Mouse (Mus musculus): Measurements from ENCODE around the gene Idnk. TPM values are rescaled to one million over a fixed set of nuclear protein-coding genes. Genes with fewer than 3 reads are reported as not detected.
A peak's percentile ranks its signal among the peaks of the same experiment; 100 is the strongest.

Idnk gene
- polyA plus RNA-seq, 1 experiment from 2014 or later = 60.0 TPM

- peak; percentile 3; the same call in 1 of the 2 replicates for ATAC-seq
- Histone ChIP-seq H3K4me1 (replicated peaks; ENCODE audit: control insufficient read depth, insufficient read depth, low read length) (peaks cover 9% of the 10 kb centered on the region), H3K27ac (ENCODE audit: low read length) (no peak overlapping the region)
These were observed 413 bp upstream of the Idnk start for GRCm38 (mm10) chr13:58157036-58157435.

DNA sequence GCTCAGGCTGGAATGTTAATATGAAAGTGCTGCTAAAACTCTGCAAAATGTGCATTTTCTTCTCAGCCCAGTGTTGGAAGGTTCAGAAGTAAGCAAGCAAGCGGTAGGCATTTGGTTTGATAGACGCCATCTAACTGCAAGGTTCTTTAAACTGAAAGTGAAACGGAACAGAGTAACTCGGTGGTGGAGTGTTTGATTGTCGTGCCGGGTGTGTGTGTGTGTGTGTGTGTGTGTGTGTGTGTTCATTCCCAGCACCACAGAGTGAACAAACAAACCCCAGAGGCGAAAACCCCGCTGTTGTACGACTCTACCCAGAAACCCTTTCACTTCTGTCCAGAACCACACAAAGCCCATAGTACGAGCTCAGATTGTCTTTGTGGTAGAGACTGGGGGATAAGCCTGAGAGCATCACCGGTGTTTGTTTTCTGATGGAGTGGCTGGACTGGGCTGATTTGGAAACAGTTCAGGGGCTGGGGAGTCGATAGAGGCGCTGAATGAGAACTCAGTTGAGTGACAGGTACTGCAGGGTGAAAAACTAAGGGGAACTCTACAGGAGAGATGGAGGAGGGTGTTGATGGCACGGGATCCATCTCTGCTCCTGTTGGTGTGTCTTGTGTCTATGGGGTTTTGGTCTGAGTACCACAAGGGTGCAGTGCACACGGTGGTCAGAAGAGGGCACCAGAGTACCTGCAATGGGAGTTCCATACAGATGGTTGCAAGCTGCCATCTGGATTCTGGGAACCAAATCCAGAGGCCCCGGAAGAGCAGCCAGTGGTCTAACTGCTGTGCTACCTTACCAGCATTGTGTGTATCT lies 857 bp downstream of the Idnk start:
- Histone ChIP-seq H3K4me3 (replicated peaks; ENCODE audit: low read length) (peak overlapping the region; percentile 82), H3K4me1 (replicated peaks; ENCODE audit: control insufficient read depth, insufficient read depth, low read length) (peaks cover 9% of the 10 kb centered on the region), H3K9ac (replicated peaks; ENCODE audit: low read depth, low read length) (peak overlapping the region; percentile 77), H3K27ac (ENCODE audit: low read length) (peak overlapping the region; percentile 49), H3K9me3 (ENCODE audit: control insufficient read depth, low read length) (no peaks in the 10 kb centered on the region), H3K4me2 (ENCODE audit: low read length) (peak overlapping the region; percentile 69), H3K36me3 (ENCODE audit: control insufficient read depth, insufficient read depth) (peaks cover 16% of the 10 kb centered on the region), H3K27me3 (replicated peaks; ENCODE audit: control insufficient read depth, insufficient read depth, low read length) (no peaks in the 10 kb centered on the region)
- ATAC-seq = peak; percentile 60
- WGBS = 7% methylated on average over 16 of the region's 16 CpGs

More at GRCm38 (mm10) chr13:58157036-58157435, 413 bp upstream of the Idnk start:
- 23% methylated on average over 8 of the region's 8 CpGs for WGBS
- Histone ChIP-seq H3K4me2 (ENCODE audit: low read length) (peak overlapping the region; percentile 69), H3K36me3 (ENCODE audit: control insufficient read depth, insufficient read depth) (peaks cover 12% of the 10 kb centered on the region), H3K9ac (replicated peaks; ENCODE audit: low read depth, low read length) (peak overlapping the region; percentile 77), H3K27me3 (replicated peaks; ENCODE audit: control insufficient read depth, insufficient read depth, low read length) (no peaks in the 10 kb centered on the region), H3K4me3 (replicated peaks; ENCODE audit: low read length) (peak overlapping the region; percentile 82), H3K9me3 (ENCODE audit: control insufficient read depth, low read length) (no peaks in the 10 kb centered on the region)

- Histone ChIP-seq H3K4me2 (ENCODE audit: low read length) (no peak overlapping the region), H3K9me3 (ENCODE audit: control insufficient read depth, low read length) (no peaks in the 10 kb centered on the region), H3K9ac (replicated peaks; ENCODE audit: low read depth, low read length) (no peak overlapping the region), H3K4me3 (replicated peaks; ENCODE audit: low read length) (no peak overlapping the region), H3K4me1 (replicated peaks; ENCODE audit: control insufficient read depth, insufficient read depth, low read length) (peaks cover 9% of the 10 kb centered on the region), H3K27ac (ENCODE audit: low read length) (no peak overlapping the region), H3K27me3 (replicated peaks; ENCODE audit: control insufficient read depth, insufficient read depth, low read length) (no peaks in the 10 kb centered on the region), H3K36me3 (ENCODE audit: control insufficient read depth, insufficient read depth) (peaks cover 16% of the 10 kb centered on the region)
- ATAC-seq = no peak
- WGBS = 97% methylated on average over 15 of the region's 15 CpGs
These were observed 3.3 kb downstream of the Idnk start for GRCm38 (mm10) chr13:58160761-58161160.

- Histone ChIP-seq H3K4me1 (replicated peaks; ENCODE audit: control insufficient read depth, insufficient read depth, low read length) (peaks cover 2% of the 10 kb centered on the region), H3K4me3 (replicated peaks; ENCODE audit: low read length) (no peak overlapping the region), H3K27me3 (replicated peaks; ENCODE audit: control insufficient read depth, insufficient read depth, low read length) (no peaks in the 10 kb centered on the region), H3K27ac (ENCODE audit: low read length) (no peak overlapping the region), H3K4me2 (ENCODE audit: low read length) (no peak overlapping the region), H3K36me3 (ENCODE audit: control insufficient read depth, insufficient read depth) (peaks cover 16% of the 10 kb centered on the region), H3K9ac (replicated peaks; ENCODE audit: low read depth, low read length) (no peak overlapping the region), H3K9me3 (ENCODE audit: control insufficient read depth, low read length) (no peaks in the 10 kb centered on the region)
- ATAC-seq = no peak
- 97% methylated on average over 12 of the region's 12 CpGs for WGBS
These were observed 5.9 kb downstream of the Idnk start for GRCm38 (mm10) chr13:58163343-58163742.

DNA sequence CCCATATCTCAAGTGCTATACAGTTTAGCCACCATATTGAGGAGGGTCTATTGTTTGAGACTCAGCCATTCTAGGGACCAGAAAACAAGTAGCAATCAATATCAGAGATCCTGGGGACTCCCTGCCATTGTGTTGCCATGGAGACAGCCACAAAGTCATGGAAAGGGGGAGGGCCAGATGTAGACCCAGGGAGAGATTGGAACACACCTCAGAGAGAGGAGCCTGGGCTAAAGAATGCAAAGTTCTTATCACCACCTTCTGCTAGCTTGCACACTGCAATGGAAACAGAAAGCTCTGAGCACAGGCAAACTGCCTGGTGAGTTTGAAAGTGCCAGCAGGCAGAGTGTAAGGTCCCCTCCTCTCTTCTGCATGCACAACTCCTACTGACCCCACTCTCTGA lies 10.7 kb downstream of the Idnk start:
- H3K27ac ChIP-seq (ENCODE audit: low read length) = no peak overlapping the region
- no peak overlapping the region for H3K4me3 ChIP-seq (replicated peaks; ENCODE audit: low read length)
- H3K9me3 ChIP-seq (ENCODE audit: control insufficient read depth, low read length) = no peaks in the 10 kb centered on the region
- no peak overlapping the region for H3K4me2 ChIP-seq (ENCODE audit: low read length)
- H3K27me3 ChIP-seq (replicated peaks; ENCODE audit: control insufficient read depth, insufficient read depth, low read length) = no peaks in the 10 kb centered on the region
- no peak overlapping the region for H3K9ac ChIP-seq (replicated peaks; ENCODE audit: low read depth, low read length)
- no peaks in the 10 kb centered on the region; the same call in 1 of the 2 replicates for H3K36me3 ChIP-seq (ENCODE audit: control insufficient read depth, insufficient read depth)
- ATAC-seq = no peak
- no peaks in the 10 kb centered on the region for H3K4me1 ChIP-seq (replicated peaks; ENCODE audit: control insufficient read depth, insufficient read depth, low read length)

DNA sequence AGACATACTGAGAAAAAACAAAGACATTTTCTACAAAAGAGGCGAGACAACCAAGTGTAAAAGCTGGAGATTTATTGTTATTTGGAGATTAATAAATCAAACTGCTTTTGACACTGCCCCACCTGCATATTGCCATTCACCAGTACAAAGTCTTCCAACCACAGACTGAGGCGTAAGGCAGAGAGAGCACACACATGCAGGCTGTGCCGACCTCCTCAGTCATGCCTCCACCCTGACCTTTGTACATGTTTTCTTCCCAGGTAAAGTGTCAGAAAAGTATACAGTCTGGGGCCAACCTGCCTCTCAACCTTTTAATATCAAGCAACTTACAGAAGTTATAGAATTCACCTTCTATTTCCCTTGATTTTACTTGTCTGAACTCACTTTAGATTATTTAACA lies 18.7 kb downstream of the Idnk start:
- Histone ChIP-seq H3K4me2 (ENCODE audit: low read length) (no peak overlapping the region), H3K4me3 (replicated peaks; ENCODE audit: low read length) (no peak overlapping the region), H3K4me1 (replicated peaks; ENCODE audit: control insufficient read depth, insufficient read depth, low read length) (no peaks in the 10 kb centered on the region), H3K27ac (ENCODE audit: low read length) (no peak overlapping the region), H3K36me3 (ENCODE audit: control insufficient read depth, insufficient read depth) (peaks cover 7% of the 10 kb centered on the region), H3K9me3 (ENCODE audit: control insufficient read depth, low read length) (no peaks in the 10 kb centered on the region), H3K27me3 (replicated peaks; ENCODE audit: control insufficient read depth, insufficient read depth, low read length) (no peaks in the 10 kb centered on the region), H3K9ac (replicated peaks; ENCODE audit: low read depth, low read length) (no peak overlapping the region)
- WGBS = 93% methylated on average over 3 of the region's 3 CpGs
- ATAC-seq = no peak

- Histone ChIP-seq H3K36me3 (ENCODE audit: control insufficient read depth, insufficient read depth) (peaks cover 7% of the 10 kb centered on the region), H3K27ac (ENCODE audit: low read length) (no peak overlapping the region), H3K9ac (replicated peaks; ENCODE audit: low read depth, low read length) (no peak overlapping the region), H3K4me2 (ENCODE audit: low read length) (no peak overlapping the region), H3K4me3 (replicated peaks; ENCODE audit: low read length) (no peak overlapping the region), H3K9me3 (ENCODE audit: control insufficient read depth, low read length) (no peaks in the 10 kb centered on the region), H3K27me3 (replicated peaks; ENCODE audit: control insufficient read depth, insufficient read depth, low read length) (no peaks in the 10 kb centered on the region), H3K4me1 (replicated peaks; ENCODE audit: control insufficient read depth, insufficient read depth, low read length) (no peaks in the 10 kb centered on the region)
- 88% methylated on average over 9 of the region's 9 CpGs for WGBS
- no peak for ATAC-seq
These were observed 20.2 kb downstream of the Idnk start for GRCm38 (mm10) chr13:58177511-58178208.

DNA sequence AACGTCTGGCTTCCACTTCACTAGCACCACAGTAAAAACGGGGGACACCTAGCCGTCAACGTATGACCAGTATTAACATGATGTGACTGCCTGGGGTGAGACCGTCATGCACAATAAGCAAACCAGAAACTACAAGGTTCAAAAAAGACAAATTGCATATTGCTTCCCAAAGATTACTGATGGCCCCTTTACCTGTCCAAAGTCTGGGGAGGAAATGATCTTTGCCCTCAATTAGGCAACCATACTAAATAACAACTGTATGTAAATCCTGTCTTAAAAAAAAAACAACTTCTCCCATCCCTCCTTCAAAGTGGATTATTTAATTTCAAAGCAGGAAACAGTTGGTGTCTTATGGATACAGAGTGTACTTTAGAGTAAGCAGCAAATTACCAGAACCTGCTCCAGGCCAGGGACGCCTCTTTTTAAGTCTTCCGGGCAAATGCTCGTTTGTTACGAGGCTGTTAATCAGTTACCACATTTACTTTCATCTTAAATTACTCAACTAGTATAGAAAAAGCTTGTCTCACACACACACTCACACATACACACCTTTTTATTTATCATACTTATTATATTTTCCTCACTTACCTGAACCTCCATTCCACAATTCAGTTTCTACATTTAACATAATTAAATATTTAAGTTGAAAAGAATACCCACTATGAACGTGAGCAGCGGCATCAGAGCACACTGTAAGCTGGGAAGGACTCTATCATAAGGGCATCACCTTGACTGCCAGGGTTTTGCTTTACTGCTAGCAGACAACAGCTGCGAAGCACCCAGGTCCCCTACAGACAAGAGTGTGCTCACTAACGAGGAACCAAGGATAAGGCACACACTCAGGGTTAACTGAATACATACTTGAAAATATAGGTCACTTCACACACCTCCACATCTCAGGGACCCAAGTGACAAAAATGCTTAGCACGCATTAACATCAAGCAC lies 24.4 kb downstream of the Idnk start:
- Histone ChIP-seq H3K9me3 (ENCODE audit: control insufficient read depth, low read length) (no peaks in the 10 kb centered on the region), H3K4me3 (replicated peaks; ENCODE audit: low read length) (no peak overlapping the region), H3K4me1 (replicated peaks; ENCODE audit: control insufficient read depth, insufficient read depth, low read length) (0 out of 2 replicates have a peak, but pooled peaks cover 3% of the 10 kb centered on the region), H3K36me3 (ENCODE audit: control insufficient read depth, insufficient read depth) (0 out of 2 replicates have a peak, but pooled peaks cover 7% of the 10 kb centered on the region), H3K27ac (ENCODE audit: low read length) (no peak overlapping the region), H3K27me3 (replicated peaks; ENCODE audit: control insufficient read depth, insufficient read depth, low read length) (no peaks in the 10 kb centered on the region), H3K9ac (replicated peaks; ENCODE audit: low read depth, low read length) (no peak overlapping the region), H3K4me2 (ENCODE audit: low read length) (no peak overlapping the region)
- ATAC-seq = no peak
- WGBS = 87% methylated on average over 14 of the region's 14 CpGs
